Mouse (Mus musculus) MEL (cell line): Measurements from ENCODE around the gene Fbxw8. TPM values are rescaled to one million over a fixed set of nuclear protein-coding genes. Genes with fewer than 3 reads are reported as not detected.

Source experiments
- DNase-seq: peaks from one replicate; pipeline ENCODE4 v3.0.0; 2011; ENCODE audit warnings: low read depth, low spot score
- H3K27ac ChIP-seq: 2 replicates; pipeline ENCODE4 v1.5.1; 2012; ENCODE audit warnings: low read depth, mild to moderate bottlenecking, control low read depth, low read length, moderate library complexity; ENCODE audit not compliant: control insufficient read depth
- H3K27me3 ChIP-seq, 2 experiments: fragments of 150-350 bp in 1 of 2; sonication (generic) in 1 of 2; 2 replicates each; pipeline ENCODE4 v1.6.1; 2012; ENCODE audit warnings: low read length in 2 of 2, mild to moderate bottlenecking in 2 of 2, improper control_type of control experiment in 1 of 2, moderate library complexity in 1 of 2; ENCODE audit not compliant: insufficient read depth in 2 of 2, control insufficient read depth in 1 of 2
- H3K36me3 ChIP-seq, 2 experiments: 2 replicates each; pipeline ENCODE4 v1.6.1; 2012 to 2014; ENCODE audit warnings: low read length in 2 of 2, improper control_type of control experiment in 1 of 2, inconsistent platforms in 1 of 2, mild to moderate bottlenecking in 1 of 2; ENCODE audit not compliant: insufficient read depth in 2 of 2, control insufficient read depth in 1 of 2
- H3K4me1 ChIP-seq, 2 experiments: fragments of 150-350 bp in 1 of 2; sonication (generic) in 1 of 2; 2 replicates each; pipeline ENCODE4 v1.6.1; 2012; ENCODE audit warnings: low read length in 2 of 2, improper control_type of control experiment in 1 of 2, mild to moderate bottlenecking in 1 of 2; ENCODE audit not compliant: insufficient read depth in 2 of 2, control insufficient read depth in 1 of 2
- H3K4me3 ChIP-seq, 2 experiments: fragments of 150-350 bp in 1 of 2; sonication (generic) in 1 of 2; 2 replicates each; pipeline ENCODE4 v1.5.1; 2012; ENCODE audit warnings: low read depth in 2 of 2, low read length in 2 of 2, mild to moderate bottlenecking in 2 of 2, moderate library complexity in 2 of 2, control low read depth in 1 of 2, improper control_type of control experiment in 1 of 2; ENCODE audit not compliant: control insufficient read depth in 1 of 2, insufficient read depth in 1 of 2
- H3K79me2 ChIP-seq: 2 replicates; pipeline ENCODE4 v1.6.1; 2012; ENCODE audit warnings: mild to moderate bottlenecking, low read length, moderate library complexity; ENCODE audit not compliant: control insufficient read depth, poor library complexity, insufficient read depth
- H3K9ac ChIP-seq: 2 replicates; pipeline ENCODE4 v1.6.1; 2012; ENCODE audit warnings: low read depth, mild to moderate bottlenecking, control low read depth, low read length, moderate library complexity; ENCODE audit not compliant: control insufficient read depth, poor library complexity, severe bottlenecking
- H3K9me3 ChIP-seq: fragments of 150-350 bp; sonication (generic); replicated peaks from 2 replicates; pipeline ENCODE4 v1.6.1; 2012; ENCODE audit warnings: mild to moderate bottlenecking, low read length, improper control_type of control experiment, moderate library complexity; ENCODE audit not compliant: insufficient read depth
- BHLHE40 ChIP-seq: IDR thresholded peaks from 2 replicates; pipeline ENCODE4 v1.6.1; 2012; ENCODE audit warnings: low read depth, mild to moderate bottlenecking, inconsistent platforms, low read length, improper control_type of control experiment, borderline replicate concordance
- CHD2 ChIP-seq: IDR thresholded peaks from 2 replicates; pipeline ENCODE4 v1.6.1; 2011; ENCODE audit warnings: low read length, improper control_type of control experiment
- EP300 ChIP-seq, 2 experiments: IDR thresholded peaks; 2 replicates each; pipeline ENCODE4 v1.6.1; 2011; ENCODE audit warnings: improper control_type of control experiment in 2 of 2, low read length in 2 of 2, low read depth in 1 of 2, mild to moderate bottlenecking in 1 of 2
- ETS1 ChIP-seq: IDR thresholded peaks from 2 replicates; pipeline ENCODE4 v1.6.1; 2012; ENCODE audit warnings: low read depth, mild to moderate bottlenecking, inconsistent platforms, low read length, improper control_type of control experiment, moderate library complexity
- GATA1 ChIP-seq: IDR thresholded peaks from 2 replicates; pipeline ENCODE4 v1.6.1; 2011; ENCODE audit warnings: low read depth, low read length, improper control_type of control experiment
- HCFC1 ChIP-seq: IDR thresholded peaks from 2 replicates; pipeline ENCODE4 v1.6.1; 2012; ENCODE audit warnings: low read depth, mild to moderate bottlenecking, inconsistent platforms, low read length, improper control_type of control experiment, moderate library complexity
- KAT2A ChIP-seq: conservative IDR thresholded peaks from 2 replicates; pipeline ENCODE4 v1.6.1; 2012; ENCODE audit warnings: low read depth, low read length, improper control_type of control experiment, inconsistent platforms
- MAFK ChIP-seq: IDR thresholded peaks from 2 replicates; pipeline ENCODE4 v1.6.1; 2011; ENCODE audit warnings: low read depth, mild to moderate bottlenecking, low read length, improper control_type of control experiment, borderline replicate concordance
- MAZ ChIP-seq: IDR thresholded peaks from 2 replicates; pipeline ENCODE4 v1.6.1; 2012; ENCODE audit warnings: low read depth, mild to moderate bottlenecking, inconsistent platforms, low read length, improper control_type of control experiment
- MYB ChIP-seq: IDR thresholded peaks from 2 replicates; pipeline ENCODE4 v1.6.1; 2011; ENCODE audit warnings: mild to moderate bottlenecking, low read depth, low read length, improper control_type of control experiment
- MYC ChIP-seq: IDR thresholded peaks from 2 replicates; pipeline ENCODE4 v1.6.1; 2011; ENCODE audit warnings: low read depth, mild to moderate bottlenecking, low read length, improper control_type of control experiment, moderate library complexity
- NELFE ChIP-seq: IDR thresholded peaks from 2 replicates; pipeline ENCODE4 v1.6.1; 2011; ENCODE audit warnings: low read depth, low read length, improper control_type of control experiment
- NRF1 ChIP-seq: IDR thresholded peaks from 2 replicates; pipeline ENCODE4 v1.6.1; 2014; ENCODE audit warnings: low read depth, mild to moderate bottlenecking, inconsistent platforms, low read length, improper control_type of control experiment, moderate library complexity; ENCODE audit not compliant: poor library complexity, insufficient read depth, severe bottlenecking
- POLR2A ChIP-seq, 2 experiments: IDR thresholded peaks; 2 replicates each; pipeline ENCODE4 v1.6.1; 2011 to 2012; ENCODE audit warnings: low read length in 2 of 2, mild to moderate bottlenecking in 2 of 2, control low read depth in 1 of 2, improper control_type of control experiment in 1 of 2, low read depth in 1 of 2, moderate library complexity in 1 of 2; ENCODE audit not compliant: control insufficient read depth in 1 of 2, insufficient read depth in 1 of 2, poor library complexity in 1 of 2
- POLR2AphosphoS5 ChIP-seq: IDR thresholded peaks from 2 replicates; pipeline ENCODE4 v1.6.1; 2012; ENCODE audit warnings: low read depth, borderline replicate concordance, mild to moderate bottlenecking, inconsistent platforms, low read length, moderate library complexity, mixed read lengths
- RAD21 ChIP-seq: IDR thresholded peaks from 2 replicates; pipeline ENCODE4 v1.6.1; 2011; ENCODE audit warnings: mild to moderate bottlenecking, low read depth, low read length, improper control_type of control experiment
- RCOR1 ChIP-seq: IDR thresholded peaks from 2 replicates; pipeline ENCODE4 v1.6.1; 2012; ENCODE audit warnings: low read depth, mild to moderate bottlenecking, inconsistent platforms, low read length, improper control_type of control experiment
- SMC3 ChIP-seq: IDR thresholded peaks from 2 replicates; pipeline ENCODE4 v1.6.1; 2011; ENCODE audit warnings: low read depth, low read length, improper control_type of control experiment
- TBP ChIP-seq: IDR thresholded peaks from 2 replicates; pipeline ENCODE4 v1.8.0; 2011; ENCODE audit warnings: low read depth, low read length, improper control_type of control experiment
- TCF12 ChIP-seq: IDR thresholded peaks from 2 replicates; pipeline ENCODE4 v1.6.1; 2014; ENCODE audit warnings: low read depth, mild to moderate bottlenecking, inconsistent platforms, low read length, improper control_type of control experiment, moderate library complexity
- USF1 ChIP-seq: IDR thresholded peaks from 2 replicates; pipeline ENCODE4 v1.6.1; 2014; ENCODE audit warnings: low read depth, mild to moderate bottlenecking, inconsistent platforms, low read length, improper control_type of control experiment, moderate library complexity
- USF2 ChIP-seq, 2 experiments: IDR thresholded peaks; 2 replicates each; pipeline ENCODE4 v1.6.1; 2011 to 2012; ENCODE audit warnings: improper control_type of control experiment in 2 of 2, low read length in 2 of 2, borderline replicate concordance in 1 of 2, inconsistent platforms in 1 of 2, low read depth in 1 of 2, mild to moderate bottlenecking in 1 of 2; ENCODE audit not compliant: insufficient read depth in 1 of 2
- ZC3H11A ChIP-seq: IDR thresholded peaks from 2 replicates; pipeline ENCODE4 v1.6.1; 2012; ENCODE audit warnings: low read depth, mild to moderate bottlenecking, inconsistent platforms, low read length, improper control_type of control experiment
- ZNF384 ChIP-seq: IDR thresholded peaks from 2 replicates; pipeline ENCODE4 v1.6.1; 2012; ENCODE audit warnings: low read depth, mild to moderate bottlenecking, inconsistent platforms, low read length, improper control_type of control experiment
- polyA plus RNA-seq, 2 experiments: library from polyadenylated mRNA; stranded (reverse) in 1 of 2; unstranded in 1 of 2; fragments of >175 nt in 1 of 2; fragments of >200 nt in 1 of 2; gene quantifications; 2 replicates each; pipeline versions ENCODE4 v1.2.1 to v1.2.4; 2012; ENCODE audit warnings: low replicate concordance in 2 of 2, low read depth in 1 of 2; ENCODE audit not compliant: insufficient read length in 2 of 2, insufficient read depth in 1 of 2, missing spikeins in 1 of 2
- total RNA-seq: library from RNA; depleted of rRNA; stranded (reverse); fragments of 300-350 nt; gene quantifications from 2 replicates; pipeline ENCODE4 v1.2.3, GENCODE M21; 2012

Gene Fbxw8
- total and polyA plus RNA-seq, 3 experiments, result 49.9 to 57.4 (median 52.5) TPM

GRCm38 (mm10) chr5:118156976-118157375 lies 1.7 kb upstream of the Fbxw8 start:
- Histone ChIP-seq H3K9me3 (no peaks in the 10 kb centered on the region), H3K4me3 (no peak overlapping the region), H3K27ac (no peak overlapping the region), H3K27me3 (no peaks in the 10 kb centered on the region), H3K4me1 (peaks cover 3 to 10% of the 10 kb centered on the region in 2 experiments), H3K36me3 (peaks cover 0 to 6% of the 10 kb centered on the region in 2 experiments; a peak in 2 of 4 replicates), H3K79me2 (peaks cover 25% of the 10 kb centered on the region), H3K9ac (no peak overlapping the region)
- DNase-seq, result no peak
- TF ChIP-seq MYC (no peak), POLR2A (IDR thresholded peaks at IDR 0.05; ENCODE audit: control insufficient read depth in 1 of 2, insufficient read depth in 1 of 2, low read depth in 1 of 2, low read length in 2 of 2, poor library complexity in 1 of 2) (no peak), CHD2 (no peak), POLR2AphosphoS5 (no peak), NRF1 (no peak)
- TF ChIP-seq, all 39 proteins: peak for 0

- Histone ChIP-seq H3K9me3 (no peaks in the 10 kb centered on the region), H3K27ac (no peak overlapping the region), H3K36me3 (peaks cover 0 to 6% of the 10 kb centered on the region in 2 experiments; a peak in 2 of 4 replicates), H3K4me3 (peak overlapping the region; percentile 66 to 92; a peak in 3 of 4 replicates), H3K27me3 (no peaks in the 10 kb centered on the region), H3K9ac (peak overlapping the region; percentile 78), H3K79me2 (peaks cover 32% of the 10 kb centered on the region)
- TF ChIP-seq USF1 (no peak), EP300 (IDR thresholded peaks at IDR 0.05; ENCODE audit: low read depth in 1 of 2, low read length in 2 of 2) (no peak), MYB (no peak), ETS1 (no peak), MAZ (no peak), TCF12 (no peak), NELFE (no peak), GATA1 (no peak), USF2 (IDR thresholded peaks at IDR 0.05; ENCODE audit: borderline replicate concordance in 1 of 2, insufficient read depth in 1 of 2, low read depth in 1 of 2, low read length in 2 of 2) (no peak), RAD21 (no peak), ZC3H11A (no peak), SMC3 (no peak), TBP (no peak), MAFK (no peak), RCOR1 (no peak), BHLHE40 (no peak), HCFC1 (no peak), KAT2A (no peak), ZNF384 (no peak)
- TF ChIP-seq, all 39 proteins: peak for 0
- H3K4me1 ChIP-seq, result peaks cover 3 to 10% of the 10 kb centered on the region in 2 experiments
- DNase-seq, result no peak
Measured at GRCm38 (mm10) chr5:118155565-118155947, 292 bp upstream of the Fbxw8 start.
